Mouse (Mus musculus) lung, postnatal 4 days (tissue): ENCODE measurements around the gene Itprid1.
A peak's percentile ranks its signal among the peaks of the same experiment; 100 is the strongest.

Experiments used
- DNase-seq, 2 experiments: peaks; one replicate each; pipeline ENCODE4 v3.0.0; 2021

Itprid1 gene

DNA sequence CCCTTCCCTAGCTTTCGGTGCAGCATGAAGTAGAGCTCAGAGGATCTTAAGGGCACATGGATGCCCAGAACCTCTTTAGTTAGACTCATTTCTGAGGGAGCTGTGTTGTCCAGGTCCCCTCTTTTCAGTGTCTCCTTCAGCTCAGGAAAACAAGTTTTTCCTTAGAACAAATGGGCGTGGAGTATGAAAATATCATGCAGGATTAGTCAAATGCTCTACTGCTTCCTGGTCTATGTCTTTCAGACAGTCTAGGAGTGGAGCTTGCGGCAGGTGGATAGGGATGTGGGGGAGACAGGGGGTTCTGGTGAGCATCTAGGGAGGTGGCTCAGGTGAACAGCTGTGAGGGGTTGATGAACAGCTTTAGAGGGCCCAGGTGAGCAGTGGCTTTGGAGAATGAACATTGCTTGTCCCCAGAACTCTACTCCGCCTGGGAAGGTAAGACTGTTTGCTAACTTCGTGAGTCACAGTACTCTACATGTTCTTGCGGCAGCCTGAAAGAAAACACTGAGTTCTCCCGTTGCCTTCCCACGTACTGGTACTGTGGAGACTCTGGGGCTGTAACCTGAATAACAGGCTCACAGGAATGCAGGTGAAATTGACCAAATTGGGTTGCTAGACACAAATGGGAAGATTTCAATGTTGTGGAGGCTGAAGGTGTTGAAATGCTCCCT is at the start of gene Itprid1:
Itprid1 (plus strand) TSS at position 246 of the 671 bp plus-strand sequence.
- DNase-seq, result peak; percentile 10 to 21

DNA sequence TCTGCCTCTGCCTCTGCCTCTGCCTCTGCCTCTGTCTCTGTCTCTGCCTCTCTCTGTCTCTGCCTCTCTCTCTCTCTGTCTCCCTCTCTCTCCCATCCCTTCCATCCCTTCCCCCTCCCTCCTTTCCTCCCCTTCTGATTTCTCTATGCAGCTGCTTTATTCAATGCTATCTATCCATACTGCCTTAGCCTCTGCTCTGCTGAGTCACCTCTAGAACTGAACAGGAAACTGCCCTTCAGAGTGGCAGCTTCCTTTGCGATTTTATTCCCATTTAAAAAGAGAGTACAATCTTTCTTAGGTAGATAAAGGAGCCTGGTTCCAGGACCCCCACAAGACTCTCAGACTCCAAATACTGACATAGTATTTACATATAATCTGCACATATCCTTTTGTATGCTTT is 47.1 kb upstream of the Itprid1 start:
- no peak for DNase-seq

DNA sequence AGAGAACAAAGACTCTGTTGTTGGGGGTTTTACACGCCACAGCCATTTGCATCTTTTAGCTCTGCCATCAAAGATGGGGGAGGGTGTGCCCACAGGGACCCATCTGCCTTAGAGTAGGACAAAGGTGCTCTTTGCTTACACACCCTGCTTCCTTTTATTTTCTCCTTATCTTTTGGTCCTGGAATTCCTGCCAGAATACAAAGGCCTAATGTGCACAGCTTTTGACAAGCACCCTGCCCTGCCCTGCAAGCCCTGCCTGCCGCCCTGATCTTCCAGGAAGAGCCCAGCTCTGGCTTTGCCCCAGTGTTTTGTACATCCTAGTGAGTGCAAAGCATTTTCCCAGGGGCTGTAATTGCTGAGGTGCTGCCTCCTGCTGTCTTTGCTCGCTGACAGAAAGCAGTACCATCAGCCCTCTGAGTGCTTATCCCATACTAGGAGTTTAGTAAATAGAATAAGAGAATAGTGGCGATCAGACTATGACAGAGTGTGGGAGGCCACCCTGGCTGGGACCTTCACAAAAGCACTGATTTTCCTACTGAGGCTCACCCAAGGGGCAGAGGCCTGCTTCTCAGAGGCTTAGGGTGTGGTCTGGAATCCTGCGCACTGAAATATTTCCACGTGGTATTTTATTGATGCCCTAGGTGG is 44.7 kb upstream of the Itprid1 start:
- DNase-seq, result no peak

DNA sequence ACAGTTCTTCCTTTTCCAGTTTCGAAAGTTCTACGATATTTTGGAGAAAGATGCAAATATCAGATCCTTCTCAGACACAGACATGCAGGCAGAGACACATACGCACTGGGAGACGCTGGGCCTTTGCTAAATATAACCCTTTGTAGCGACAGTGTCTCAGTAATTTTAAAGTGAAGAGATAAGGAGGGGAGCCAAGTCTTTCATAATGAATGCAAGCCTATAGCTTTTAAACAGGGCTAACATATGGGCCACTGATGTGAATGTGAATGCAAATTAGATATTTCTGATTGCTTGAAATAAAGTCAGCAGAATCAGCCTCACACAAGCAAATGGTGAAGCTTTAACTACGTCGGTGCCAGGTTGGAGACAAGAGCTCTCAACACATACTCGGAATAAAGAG is 44.2 kb upstream of the Itprid1 start:
- DNase-seq, result no peak

DNA sequence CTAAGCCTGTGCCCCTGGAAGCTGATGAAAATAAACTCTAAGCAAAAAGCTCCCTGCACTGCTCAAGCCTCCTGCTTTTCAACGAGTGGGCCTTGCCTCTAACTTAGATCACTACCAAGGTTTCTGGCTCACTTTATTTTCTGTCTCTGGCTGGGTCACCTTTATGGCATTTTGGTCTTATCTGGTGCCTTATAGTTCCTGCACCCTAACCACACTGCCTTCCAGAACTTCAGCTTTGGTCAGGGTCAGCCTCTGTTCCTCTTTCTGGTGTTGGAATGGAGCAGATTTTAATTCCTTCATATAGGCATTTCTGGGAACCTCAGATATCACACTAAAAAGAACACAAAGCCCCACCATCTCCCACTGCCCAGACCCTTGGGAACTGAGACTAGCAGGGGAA is 34.0 kb upstream of the Itprid1 start:
- DNase-seq, result no peak

DNA sequence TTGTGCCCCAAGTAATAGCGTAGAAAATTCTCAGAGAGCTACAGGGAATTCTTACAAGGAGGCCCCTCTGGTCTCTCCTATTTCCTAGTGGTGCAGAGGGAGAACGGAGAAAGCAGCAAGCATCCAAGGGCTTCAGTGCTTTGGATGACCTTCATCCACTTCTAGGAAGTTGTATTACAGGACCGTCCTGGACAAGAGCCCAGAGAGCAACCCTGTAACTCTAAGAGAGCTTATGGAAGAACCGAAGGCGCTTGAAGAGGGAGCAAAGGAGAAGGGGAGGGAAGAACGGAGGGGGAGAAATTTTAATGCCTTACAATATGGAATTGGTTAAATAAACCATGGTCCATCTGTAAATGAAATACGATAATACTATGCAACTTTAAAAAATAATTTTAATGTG is 33.3 kb upstream of the Itprid1 start:
- DNase-seq, result no peak

DNA sequence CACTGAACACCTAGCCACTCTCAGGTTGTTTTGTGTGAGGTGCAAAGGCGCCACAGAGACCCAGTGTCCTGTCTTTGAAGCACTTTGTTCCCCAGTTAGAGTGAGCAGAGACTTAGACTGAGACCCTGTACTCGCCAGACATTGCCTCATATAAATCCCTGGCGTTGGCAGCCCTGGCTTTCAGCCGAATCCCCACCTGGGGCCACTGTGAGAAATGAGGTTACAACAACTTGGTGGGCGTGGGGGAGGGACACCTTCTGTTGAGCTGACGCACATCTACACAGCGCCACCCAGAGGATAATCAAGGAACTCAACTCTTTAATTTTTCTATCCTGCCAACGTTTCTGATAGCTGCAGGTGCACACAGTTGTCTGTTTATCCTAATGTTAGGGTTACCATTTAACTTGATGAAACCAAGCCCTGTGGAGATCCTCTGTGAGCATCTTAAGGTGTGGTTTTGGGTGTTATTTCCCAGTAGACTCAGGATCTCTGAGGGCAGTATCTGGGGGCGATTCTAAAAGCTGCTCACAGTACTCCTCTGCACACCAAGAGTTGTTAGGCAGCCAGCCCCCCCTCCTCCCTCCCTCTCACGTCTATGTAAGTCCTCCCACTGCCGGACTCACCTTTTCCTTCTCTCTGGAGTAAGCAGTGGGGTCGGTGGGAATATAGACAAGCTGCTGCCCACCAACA is 32.6 kb upstream of the Itprid1 start:
- no peak for DNase-seq

DNA sequence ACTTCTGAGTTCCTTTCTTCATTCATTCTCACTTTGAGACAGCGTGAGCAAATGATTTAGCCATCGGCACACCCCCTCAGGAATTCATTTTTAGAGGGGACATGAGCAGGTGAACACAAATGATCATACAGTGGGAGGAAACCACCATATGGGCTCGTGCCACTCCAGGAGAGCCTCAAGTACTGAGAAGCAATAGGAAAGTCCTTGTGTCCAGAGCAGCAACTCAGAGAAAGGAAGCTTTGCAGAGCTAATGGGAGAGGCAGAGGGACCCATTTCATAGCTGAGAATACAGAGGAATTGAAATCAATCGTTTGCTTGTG is 32.1 kb upstream of the Itprid1 start:
- DNase-seq, result no peak

DNA sequence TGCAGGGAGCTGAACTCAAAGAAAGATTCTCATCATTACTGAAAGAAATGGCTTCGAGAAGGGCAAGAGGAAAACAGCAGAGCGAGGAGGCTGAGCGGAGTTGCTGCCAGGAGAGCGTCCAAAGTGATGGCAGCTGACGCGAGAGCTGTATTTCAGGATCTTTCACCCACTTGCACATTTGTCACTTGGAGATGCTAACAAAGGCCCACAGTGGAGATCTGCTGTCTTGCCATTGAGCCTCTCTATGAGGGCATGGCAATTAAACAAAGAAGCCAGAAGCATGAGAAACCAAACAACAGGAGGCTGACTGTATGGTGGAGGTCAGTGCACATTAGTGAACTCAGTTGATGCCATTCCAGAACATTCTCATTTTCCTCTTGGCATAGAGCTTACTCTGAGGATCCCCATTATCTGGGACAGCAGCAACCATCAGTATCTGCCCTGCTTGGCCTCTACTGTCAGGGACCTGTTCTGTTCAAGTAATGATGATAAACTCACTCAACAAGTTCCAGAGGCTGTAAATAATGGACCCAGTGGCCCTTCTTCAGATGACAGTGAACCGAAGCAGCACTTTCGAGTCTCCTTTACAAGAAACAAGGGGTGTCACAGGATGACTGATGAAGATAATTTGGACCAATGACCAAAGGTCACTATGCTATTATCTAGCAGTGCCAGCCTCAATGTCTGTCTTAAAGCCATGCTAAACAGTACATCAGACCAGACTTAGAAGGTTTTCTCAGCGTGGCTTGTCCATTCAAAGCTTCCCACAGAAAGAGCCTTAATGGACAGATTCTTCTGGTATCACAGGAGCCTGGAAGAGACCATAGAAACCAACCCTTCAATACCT is 31.2 kb upstream of the Itprid1 start:
- no peak for DNase-seq

DNA sequence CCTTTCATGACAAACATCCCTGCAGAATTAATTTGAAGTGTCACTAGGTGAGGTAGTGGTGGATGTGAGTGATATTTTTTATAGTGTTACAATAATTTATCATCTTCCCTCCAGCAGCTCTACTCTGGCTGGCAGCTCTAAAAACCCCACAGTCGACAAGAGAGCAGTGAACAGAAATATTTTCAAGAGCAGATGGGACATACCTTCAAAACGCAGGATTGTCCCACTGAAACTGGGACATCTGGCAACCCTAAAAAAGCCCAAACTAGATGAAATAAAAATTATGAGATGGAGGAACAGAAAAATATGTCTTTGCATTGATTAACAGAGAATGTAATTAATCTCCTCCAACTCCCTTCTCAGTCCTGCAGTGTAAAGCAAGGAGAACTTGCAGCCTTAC is 30.2 kb upstream of the Itprid1 start:
- DNase-seq, result no peak

DNA sequence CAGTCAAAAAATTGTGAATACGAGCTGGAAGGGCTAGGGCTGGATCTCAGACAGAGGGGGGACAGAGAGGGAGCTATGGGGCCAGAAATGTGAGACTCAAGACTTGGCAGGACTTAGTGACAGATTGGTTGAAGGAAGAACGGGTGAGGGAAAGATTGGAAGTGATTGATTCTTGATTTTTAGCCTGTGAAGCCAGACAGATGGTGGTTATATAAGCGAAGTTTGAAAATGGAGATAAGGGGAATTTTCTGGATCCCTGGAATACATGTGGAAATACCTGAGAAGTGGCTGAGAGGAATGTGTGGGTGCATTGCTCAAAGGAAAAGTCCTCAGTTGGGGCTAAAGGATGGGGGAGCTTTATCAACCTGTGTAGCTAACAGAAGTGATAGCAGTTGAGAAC is 28.0 kb upstream of the Itprid1 start:
- DNase-seq, result no peak

DNA sequence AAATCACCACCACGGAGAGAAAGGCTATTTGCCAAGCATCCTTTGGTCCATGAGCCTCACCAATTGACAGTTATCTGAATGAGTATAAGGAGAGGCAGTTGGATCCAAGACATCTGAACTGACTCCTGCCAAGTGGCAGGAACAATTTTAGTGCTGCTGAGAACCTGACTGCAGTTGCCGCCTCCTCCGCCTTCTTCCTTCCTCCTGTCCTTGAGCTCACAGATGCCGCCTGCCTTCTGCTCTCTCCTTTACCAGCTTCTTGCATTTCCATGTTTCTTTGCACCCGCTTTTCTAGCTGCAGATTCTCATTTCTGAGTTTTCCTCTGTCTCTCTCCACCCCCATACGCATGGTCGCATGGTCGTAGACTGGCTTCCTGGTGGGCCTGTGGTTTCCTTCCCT is 25.5 kb upstream of the Itprid1 start:
- no peak for DNase-seq

DNA sequence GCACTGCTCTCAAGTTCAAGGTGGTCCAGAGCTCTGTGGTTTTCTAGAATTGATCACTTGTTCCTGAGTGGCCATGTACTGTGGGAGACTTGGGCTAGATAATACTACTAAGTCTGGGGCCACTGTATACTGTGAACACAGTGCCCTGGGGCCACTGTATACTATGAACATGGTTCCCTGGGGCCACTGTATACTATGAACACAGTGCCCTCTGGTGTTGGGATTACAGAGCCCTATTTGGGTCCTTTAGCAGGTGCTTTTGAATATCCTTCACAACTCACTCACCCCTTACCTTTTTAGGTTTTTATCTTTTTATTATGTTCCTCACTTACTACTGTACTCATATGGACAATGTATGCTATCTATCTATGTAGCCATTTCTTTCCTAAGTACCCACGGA is 24.3 kb upstream of the Itprid1 start:
- DNase-seq, result no peak

DNA sequence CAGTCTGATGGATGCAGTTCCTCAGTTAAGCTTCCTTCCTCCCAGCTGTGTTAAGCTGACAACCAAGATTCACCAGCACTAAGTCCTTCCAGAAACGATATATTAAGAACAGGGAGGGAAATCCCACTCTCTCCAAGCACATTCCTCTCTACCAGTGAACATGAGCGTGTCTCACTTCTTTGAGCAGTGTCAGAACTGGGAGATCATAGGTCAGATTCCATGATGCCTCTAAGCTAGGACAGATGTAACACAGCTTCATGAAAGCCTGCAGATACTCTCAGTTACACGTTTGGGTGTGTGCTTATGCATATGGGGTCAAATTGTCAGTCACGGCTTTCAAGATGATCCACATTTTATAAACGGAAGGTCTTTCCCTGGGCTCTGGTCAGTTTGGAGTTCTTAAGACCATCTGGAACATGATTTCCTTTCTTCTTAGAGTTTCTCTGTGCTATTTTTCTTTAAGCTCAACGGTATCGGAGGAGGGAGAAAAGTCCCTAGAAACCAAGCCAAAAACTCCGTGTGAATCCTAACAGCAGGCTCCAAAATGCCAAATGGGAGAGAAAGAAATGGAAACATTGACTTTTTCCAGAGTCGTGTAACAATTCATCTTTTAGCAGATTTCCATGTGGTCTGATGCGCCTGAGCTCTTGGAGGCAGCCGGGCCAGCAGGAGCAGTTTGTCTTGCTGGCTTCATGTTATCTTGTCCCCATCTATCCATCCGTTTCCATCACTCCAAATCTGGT is 22.3 kb upstream of the Itprid1 start:
- DNase-seq, result no peak

DNA sequence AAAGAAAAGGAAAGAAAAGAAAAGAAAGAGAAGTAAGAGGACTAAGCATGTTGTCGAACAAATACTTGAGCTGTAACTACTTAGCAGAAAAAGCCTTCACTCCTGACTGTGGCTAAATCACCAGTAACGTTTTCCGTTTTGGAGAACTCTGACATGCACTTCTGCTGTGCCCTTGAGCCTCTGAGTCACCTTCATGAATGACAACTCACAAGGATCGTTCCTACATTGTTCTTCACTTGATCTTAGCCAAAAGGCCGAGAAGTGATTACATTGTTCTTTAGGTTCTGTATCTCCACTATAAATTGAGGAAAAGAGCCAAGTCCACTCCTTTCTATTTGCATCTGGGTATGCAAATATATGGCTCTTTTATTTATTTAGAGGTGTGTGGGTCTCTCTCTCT is 19.8 kb upstream of the Itprid1 start:
- DNase-seq, result no peak

DNA sequence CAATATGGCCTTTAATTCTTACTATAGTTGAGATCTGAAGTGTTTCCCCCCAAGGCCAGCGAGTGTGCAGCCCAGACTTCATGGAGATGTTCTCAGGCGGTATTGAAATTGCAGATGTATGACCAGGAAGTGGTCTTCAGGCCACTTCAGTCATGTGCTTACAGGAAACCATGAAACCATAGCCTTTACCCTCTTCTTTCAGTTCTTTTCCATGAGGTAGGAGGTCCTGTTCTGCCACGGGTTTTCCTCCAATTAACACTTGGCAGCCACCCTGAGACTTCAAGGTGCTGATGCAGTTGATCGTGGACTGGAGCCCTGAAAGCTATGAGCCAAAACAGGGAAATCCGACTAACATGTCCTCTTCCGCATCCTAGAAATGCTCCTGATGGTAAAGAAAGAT is 7.0 kb upstream of the Itprid1 start:
- no peak for DNase-seq

DNA sequence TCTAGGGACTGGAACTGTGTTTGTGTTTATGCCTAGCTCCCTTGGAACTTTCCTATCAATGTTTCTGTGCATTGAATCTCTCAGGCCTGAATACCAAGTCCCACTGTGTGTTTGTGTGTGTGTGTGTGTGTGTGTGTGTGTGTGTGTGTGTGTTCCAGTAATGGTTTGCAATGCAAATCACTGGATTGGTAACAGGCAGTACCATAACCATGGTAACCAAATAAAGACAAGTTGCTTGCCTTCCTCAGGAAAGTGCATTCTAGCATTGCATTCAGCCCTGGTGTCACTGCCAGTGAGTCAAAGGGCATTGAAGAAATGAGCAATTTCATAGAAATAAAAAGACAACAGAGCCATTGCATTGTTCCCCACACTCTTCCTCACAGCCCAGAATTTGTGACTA is 15.9 kb downstream of the Itprid1 start:
- no peak for DNase-seq

DNA sequence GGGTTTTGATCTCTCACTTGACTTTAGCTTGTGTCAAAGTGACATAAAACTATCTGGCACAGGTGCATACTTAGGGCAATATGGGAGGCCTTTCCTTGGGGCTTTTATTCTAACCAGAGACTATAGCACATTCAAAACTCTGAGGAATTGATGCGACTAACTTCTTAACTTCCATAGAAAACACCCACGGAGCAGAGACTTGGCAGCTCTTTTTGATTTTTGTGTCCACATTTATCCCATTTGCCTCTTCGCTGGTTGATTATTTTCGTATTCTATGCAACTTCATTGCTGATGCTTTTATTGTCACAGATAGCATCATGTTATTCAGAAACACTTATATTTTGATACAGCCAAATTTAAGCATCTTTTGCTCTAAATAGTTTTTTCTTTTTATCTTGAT is 19.4 kb downstream of the Itprid1 start:
- no peak for DNase-seq

DNA sequence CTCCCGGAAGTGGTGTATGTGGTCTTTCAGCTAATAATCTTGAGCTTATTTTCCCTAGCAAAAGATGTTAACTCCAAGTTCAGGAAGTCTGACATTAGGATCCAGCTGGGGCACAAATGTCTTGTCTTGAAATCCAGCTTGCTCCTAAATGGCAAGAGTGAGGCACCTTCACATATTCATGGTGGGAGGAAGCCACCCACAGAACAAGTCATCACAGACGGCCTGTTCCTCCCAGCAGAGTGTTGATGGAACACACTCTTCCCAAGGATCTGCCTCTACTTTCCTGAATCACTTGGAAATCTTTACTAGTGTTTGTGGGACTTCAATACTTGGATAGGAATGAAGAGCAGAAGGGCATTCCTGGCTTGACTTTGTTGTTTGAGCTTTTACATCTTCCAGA is 28.5 kb downstream of the Itprid1 start:
- no peak for DNase-seq

DNA sequence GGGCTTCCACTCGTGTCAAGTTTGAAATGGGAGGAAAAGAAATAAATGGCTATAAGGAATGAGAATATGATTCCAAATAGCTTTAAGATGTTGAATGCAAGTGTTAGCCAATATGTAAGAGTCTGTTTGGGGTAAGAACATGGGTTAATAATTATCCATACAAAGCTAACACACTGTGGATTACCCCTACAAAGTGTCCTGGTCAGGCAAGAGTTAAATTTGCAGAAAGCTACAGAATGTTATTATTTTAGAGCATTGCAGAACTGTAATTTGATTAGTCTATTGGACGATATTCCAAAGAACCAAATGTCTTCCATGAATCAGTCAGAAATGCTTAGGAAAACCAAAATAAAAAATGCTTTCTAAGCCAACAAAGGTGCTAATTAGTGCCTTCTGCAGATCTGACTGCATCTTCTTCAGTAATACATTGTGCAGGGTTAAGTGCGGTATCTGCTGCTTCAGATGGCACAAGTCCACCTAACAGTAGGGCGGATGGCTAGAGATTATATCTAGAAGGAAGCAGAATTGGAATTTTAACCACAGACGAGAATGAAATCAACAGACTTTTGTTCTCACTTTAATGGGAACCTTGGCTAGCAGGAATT is 42.8 kb downstream of the Itprid1 start:
- DNase-seq, result no peak

DNA sequence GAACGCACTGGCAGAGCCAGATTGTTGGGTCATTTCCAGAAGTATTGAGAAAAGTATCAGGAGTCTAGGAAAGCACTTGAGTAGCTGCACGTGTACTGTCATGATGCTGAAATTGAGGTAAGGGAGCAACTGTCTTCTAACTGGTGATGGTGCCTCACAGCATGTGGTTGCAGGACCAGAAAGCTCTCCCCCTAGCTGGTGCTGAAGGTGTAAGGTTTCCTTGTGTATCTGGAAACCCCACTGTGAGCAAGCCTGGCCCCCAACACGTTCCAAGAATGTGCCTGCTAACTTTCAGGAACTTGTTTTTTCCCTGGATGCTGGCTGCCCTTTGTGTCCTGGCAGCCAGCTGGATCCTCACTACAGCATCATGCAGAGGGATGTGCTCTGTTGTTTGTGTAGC is 44.2 kb downstream of the Itprid1 start:
- no peak for DNase-seq

DNA sequence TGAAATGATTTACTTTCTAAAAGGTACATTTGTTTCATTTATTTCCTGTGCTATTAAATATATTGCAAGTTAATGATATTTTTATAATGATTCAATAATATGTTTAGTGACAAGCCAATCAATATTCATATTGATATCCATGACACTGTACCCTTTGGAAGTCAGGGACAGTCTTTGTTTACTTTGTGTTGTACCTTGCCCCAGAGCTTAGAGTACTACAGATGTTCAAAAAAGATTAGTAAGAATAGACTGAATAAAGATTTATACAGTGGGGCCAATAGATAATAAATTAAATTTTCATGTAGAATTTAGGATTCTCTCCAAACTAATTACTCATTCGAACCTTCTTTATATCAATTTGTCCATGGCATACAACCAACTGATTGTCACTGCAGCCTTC is 50.9 kb downstream of the Itprid1 start:
- no peak for DNase-seq
